Mouse (Mus musculus): ENCODE measurements at regions not wholly inside any gene's neighbourhood (a gene's known extent, or its start where the extent isn't known, plus 50 kb on each side); places are given as distances from the start of the nearest gene placed in this dataset.

DNA sequence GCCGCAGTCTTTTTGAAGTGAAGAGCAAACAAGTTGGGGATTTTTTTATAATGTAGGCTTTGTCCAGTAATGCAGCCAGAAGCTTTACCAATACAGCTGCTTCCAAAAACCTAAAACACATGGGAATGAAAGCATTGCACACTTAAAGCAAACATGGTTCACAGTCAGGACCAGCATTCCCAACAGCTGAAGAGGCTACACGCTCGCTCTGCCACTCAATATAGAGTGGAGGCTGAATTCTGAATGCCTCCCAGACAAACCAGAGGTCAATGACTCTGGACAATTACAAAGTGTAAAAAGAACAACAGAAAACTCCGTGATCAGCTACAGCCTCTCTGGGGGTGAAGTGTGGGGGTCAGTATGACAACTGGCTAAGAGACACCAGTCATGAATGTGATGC, 416.1 kb downstream of the Efna5 start:
- Histone ChIP-seq H3K4me2 (no peak overlapping the region), H3K4me3 (replicated peaks) (no peak overlapping the region), H3K4me1 (no peaks in the 10 kb centered on the region), H3K27ac (no peak overlapping the region), H3K27me3 (no peaks in the 10 kb centered on the region), H3K9me3 (no peaks in the 10 kb centered on the region), H3K9ac (no peak overlapping the region), H3K36me3 (replicated peaks) (no peaks in the 10 kb centered on the region)
- no peak for ATAC-seq (ENCODE audit: low FRiP score)
- WGBS: 62% methylated on average over 4 of the region's 4 CpGs

DNA sequence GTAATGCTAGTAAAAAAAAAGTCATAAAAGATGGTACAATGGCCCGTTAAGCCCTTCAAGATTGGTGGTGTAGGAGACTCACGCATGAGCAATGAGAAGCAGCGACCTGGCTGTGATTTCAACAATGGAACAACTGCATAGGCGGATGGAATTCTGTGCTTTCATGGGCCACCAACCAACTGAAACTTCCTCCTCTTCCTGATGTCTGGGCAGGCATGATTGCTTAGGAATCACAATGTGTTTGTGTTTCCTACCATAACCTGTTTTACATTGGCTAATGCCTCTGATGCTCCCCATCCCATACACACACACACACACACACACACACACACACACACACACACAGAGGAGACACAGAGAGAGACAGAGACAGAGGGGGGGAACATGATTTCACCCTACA, 416.9 kb downstream of the Efna5 start:
- Histone ChIP-seq H3K36me3 (replicated peaks) (no peaks in the 10 kb centered on the region), H3K4me2 (no peak overlapping the region), H3K4me1 (no peaks in the 10 kb centered on the region), H3K27me3 (no peaks in the 10 kb centered on the region), H3K9ac (no peak overlapping the region), H3K4me3 (replicated peaks) (no peak overlapping the region), H3K9me3 (no peaks in the 10 kb centered on the region), H3K27ac (no peak overlapping the region)
- 79% methylated on average over 4 of the region's 4 CpGs for WGBS
- no peak for ATAC-seq (ENCODE audit: low FRiP score)

GRCm38 (mm10) chr17:62461304-62462245, 419.5 kb downstream of the Efna5 start:
- Histone ChIP-seq H3K4me1 (no peaks in the 10 kb centered on the region), H3K4me3 (replicated peaks) (no peak overlapping the region), H3K9ac (no peak overlapping the region), H3K27me3 (no peaks in the 10 kb centered on the region), H3K9me3 (no peaks in the 10 kb centered on the region), H3K4me2 (no peak overlapping the region), H3K27ac (no peak overlapping the region), H3K36me3 (replicated peaks) (no peaks in the 10 kb centered on the region)
- ATAC-seq (ENCODE audit: low FRiP score): no peak
- 89% methylated on average over 17 of the region's 17 CpGs for WGBS

- no peak overlapping the region for H3K27ac ChIP-seq
- no peaks in the 10 kb centered on the region for H3K9me3 ChIP-seq
- H3K4me3 ChIP-seq (replicated peaks): no peak overlapping the region
- no peaks in the 10 kb centered on the region for H3K27me3 ChIP-seq
- H3K36me3 ChIP-seq (replicated peaks): no peaks in the 10 kb centered on the region
- H3K4me2 ChIP-seq: no peak overlapping the region
- H3K9ac ChIP-seq: no peak overlapping the region
- 45% methylated on average over 7 of the region's 7 CpGs for WGBS
- no peaks in the 10 kb centered on the region for H3K4me1 ChIP-seq
- no peak for ATAC-seq (ENCODE audit: low FRiP score)
Observed at GRCm38 (mm10) chr17:62458964-62459363, 422.2 kb downstream of the Efna5 start.

GRCm38 (mm10) chr17:62438045-62438444, 443.1 kb downstream of the Efna5 start:
- H3K27ac ChIP-seq: no peak overlapping the region
- 85% methylated on average over 4 of the region's 4 CpGs for WGBS
- no peaks in the 10 kb centered on the region for H3K27me3 ChIP-seq
- H3K36me3 ChIP-seq (replicated peaks): no peaks in the 10 kb centered on the region
- H3K4me3 ChIP-seq (replicated peaks): no peak overlapping the region
- no peak overlapping the region for H3K4me2 ChIP-seq
- H3K9ac ChIP-seq: no peak overlapping the region
- no peaks in the 10 kb centered on the region for H3K9me3 ChIP-seq
- no peaks in the 10 kb centered on the region for H3K4me1 ChIP-seq
- no peak for ATAC-seq (ENCODE audit: low FRiP score)

GRCm38 (mm10) chr17:62436044-62436443, 445.1 kb downstream of the Efna5 start:
- Histone ChIP-seq H3K9me3 (no peaks in the 10 kb centered on the region), H3K4me1 (no peaks in the 10 kb centered on the region), H3K9ac (no peak overlapping the region), H3K4me2 (no peak overlapping the region), H3K27me3 (no peaks in the 10 kb centered on the region), H3K4me3 (replicated peaks) (no peak overlapping the region), H3K36me3 (replicated peaks) (no peaks in the 10 kb centered on the region), H3K27ac (no peak overlapping the region)
- no peak for ATAC-seq (ENCODE audit: low FRiP score)
- 73% methylated on average over 1 of the region's 1 CpGs for WGBS

DNA sequence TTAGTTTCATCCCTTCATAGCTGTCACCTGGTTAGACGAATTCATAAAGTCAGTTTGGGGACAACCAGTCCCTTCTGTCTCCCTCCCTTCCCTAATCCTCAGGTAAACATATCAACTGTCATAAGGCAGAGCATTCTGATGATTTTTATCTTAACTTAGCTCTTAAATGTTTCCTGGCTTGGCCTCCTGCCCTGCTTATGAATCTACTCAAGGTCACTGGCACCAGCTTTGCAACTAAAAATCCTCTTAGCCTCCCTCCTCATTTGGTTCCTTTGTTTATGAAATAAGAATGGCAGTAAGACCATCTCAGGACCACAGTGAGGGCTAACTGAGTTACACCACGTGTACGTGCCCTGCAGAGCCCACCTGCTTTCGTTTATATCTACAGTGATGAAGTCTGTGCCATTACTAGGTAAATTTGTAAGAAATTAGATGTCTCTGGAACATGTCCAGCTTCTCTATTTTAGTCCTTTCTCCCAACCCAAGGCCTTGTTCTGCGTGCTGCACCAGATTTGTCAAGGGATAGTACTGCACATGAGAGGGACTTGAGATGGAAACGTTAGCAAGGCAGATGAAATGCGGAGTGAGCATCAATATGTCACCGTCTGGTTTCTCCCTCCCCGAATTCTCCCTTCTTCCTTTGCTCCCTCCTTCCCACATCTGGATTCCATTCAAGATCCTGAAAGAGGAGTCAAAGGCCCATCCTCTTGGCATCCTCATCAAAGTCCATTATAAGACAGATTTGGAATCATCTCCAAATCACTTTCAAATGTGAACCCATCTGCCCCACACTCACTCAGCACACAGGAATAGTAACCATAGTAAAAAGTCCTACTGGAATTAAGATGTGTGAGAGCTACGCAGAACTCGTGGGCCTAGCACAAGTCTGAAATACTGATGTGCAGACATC, 457.4 kb downstream of the Efna5 start:
- Histone ChIP-seq H3K36me3 (replicated peaks) (no peaks in the 10 kb centered on the region), H3K9me3 (no peaks in the 10 kb centered on the region), H3K4me2 (no peak overlapping the region), H3K27ac (no peak overlapping the region), H3K27me3 (no peaks in the 10 kb centered on the region), H3K4me1 (no peaks in the 10 kb centered on the region), H3K9ac (no peak overlapping the region), H3K4me3 (replicated peaks) (no peak overlapping the region)
- 82% methylated on average over 11 of the region's 11 CpGs for WGBS
- ATAC-seq (ENCODE audit: low FRiP score): no peak

- ATAC-seq (ENCODE audit: low FRiP score): no peak
- WGBS: 74% methylated on average over 8 of the region's 8 CpGs
- no peak overlapping the region for H3K4me2 ChIP-seq
Observed at GRCm38 (mm10) chr17:62417584-62417983, 463.5 kb downstream of the Efna5 start.

DNA sequence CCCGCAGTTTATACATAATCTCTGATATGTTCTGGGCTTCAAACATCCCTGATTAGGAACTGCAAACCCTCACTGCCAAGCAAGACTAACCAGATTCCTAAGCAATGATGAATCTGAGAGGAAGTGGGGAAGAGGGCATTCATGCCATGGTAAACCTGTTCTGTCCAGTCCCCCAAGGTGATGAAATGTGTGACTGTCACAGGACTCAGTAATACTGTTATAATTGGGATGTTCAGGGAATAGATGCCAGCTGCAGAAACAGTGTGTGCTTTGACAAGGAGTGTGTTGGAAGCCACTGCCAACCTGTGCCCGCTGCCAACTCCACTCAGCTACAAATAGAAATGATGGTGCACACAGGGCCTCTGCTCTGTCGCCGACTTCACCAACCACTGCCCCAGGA, 466.0 kb downstream of the Efna5 start:
- no peak for ATAC-seq (ENCODE audit: low FRiP score)
- H3K36me3 ChIP-seq (replicated peaks): no peaks in the 10 kb centered on the region
- no peak overlapping the region for H3K9ac ChIP-seq
- H3K9me3 ChIP-seq: no peaks in the 10 kb centered on the region
- 92% methylated on average over 4 of the region's 4 CpGs for WGBS
- H3K27ac ChIP-seq: no peak overlapping the region
- no peak overlapping the region for H3K4me2 ChIP-seq
- H3K27me3 ChIP-seq: no peaks in the 10 kb centered on the region
- H3K4me1 ChIP-seq: no peaks in the 10 kb centered on the region
- no peak overlapping the region for H3K4me3 ChIP-seq (replicated peaks)

More at GRCm38 (mm10) chr17:62417584-62417983, 463.5 kb downstream of the Efna5 start:
- H3K4me1 ChIP-seq: no peaks in the 10 kb centered on the region
- H3K27me3 ChIP-seq: no peaks in the 10 kb centered on the region
- no peaks in the 10 kb centered on the region for H3K9me3 ChIP-seq
- H3K4me3 ChIP-seq (replicated peaks): no peak overlapping the region
- H3K27ac ChIP-seq: no peak overlapping the region
- no peaks in the 10 kb centered on the region for H3K36me3 ChIP-seq (replicated peaks)
- no peak overlapping the region for H3K9ac ChIP-seq

GRCm38 (mm10) chr17:62412666-62413180, 468.4 kb downstream of the Efna5 start:
- Histone ChIP-seq H3K4me3 (replicated peaks) (no peak overlapping the region), H3K27ac (no peak overlapping the region), H3K4me1 (no peaks in the 10 kb centered on the region), H3K27me3 (no peaks in the 10 kb centered on the region), H3K4me2 (no peak overlapping the region), H3K9me3 (no peaks in the 10 kb centered on the region), H3K36me3 (replicated peaks) (no peaks in the 10 kb centered on the region), H3K9ac (no peak overlapping the region)
- no peak for ATAC-seq (ENCODE audit: low FRiP score)
- 91% methylated on average over 12 of the region's 12 CpGs for WGBS

DNA sequence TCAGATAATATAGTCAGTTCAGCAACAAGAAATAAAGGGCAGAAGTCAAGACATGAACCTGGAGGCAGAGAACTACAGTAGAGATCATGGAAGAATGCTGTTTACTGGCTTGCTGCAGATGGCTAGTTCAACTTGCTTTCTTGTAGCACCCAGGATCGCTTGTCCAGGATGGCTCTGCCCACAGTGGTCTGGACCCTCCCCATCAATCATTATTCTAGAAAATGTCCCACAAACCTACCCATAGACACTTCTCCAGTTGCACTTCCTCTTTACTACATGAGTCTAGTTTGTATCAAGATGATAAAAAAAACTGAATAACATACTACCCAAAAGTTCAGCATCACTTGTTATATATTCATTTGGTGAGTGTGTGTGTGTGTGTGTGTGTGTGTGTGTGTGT, 477.4 kb downstream of the Efna5 start:
- Histone ChIP-seq H3K27ac (no peak overlapping the region), H3K9ac (no peak overlapping the region), H3K36me3 (replicated peaks) (no peaks in the 10 kb centered on the region), H3K4me1 (no peaks in the 10 kb centered on the region), H3K27me3 (no peaks in the 10 kb centered on the region), H3K4me2 (no peak overlapping the region), H3K9me3 (no peaks in the 10 kb centered on the region), H3K4me3 (replicated peaks) (no peak overlapping the region)
- ATAC-seq (ENCODE audit: low FRiP score): no peak
- 100% methylated on average over 1 of the region's 1 CpGs for WGBS

GRCm38 (mm10) chr17:62393355-62394006, 487.6 kb downstream of the Efna5 start:
- H3K4me2 ChIP-seq: no peak overlapping the region
- H3K9me3 ChIP-seq: no peaks in the 10 kb centered on the region
- H3K27me3 ChIP-seq: no peaks in the 10 kb centered on the region
- H3K4me3 ChIP-seq (replicated peaks): no peak overlapping the region
- H3K27ac ChIP-seq: no peak overlapping the region
- no peak overlapping the region for H3K9ac ChIP-seq
- no peaks in the 10 kb centered on the region for H3K4me1 ChIP-seq
- no peak for ATAC-seq (ENCODE audit: low FRiP score)
- no peaks in the 10 kb centered on the region for H3K36me3 ChIP-seq (replicated peaks)
- WGBS: 92% methylated on average over 8 of the region's 8 CpGs

All from forebrain, embryonic 12.5 days (tissue).